Mouse (Mus musculus) WW6 (cell line): Measurements from ENCODE around the gene Crygb.
"Not testable (repeated sequence)": the region's sequence is repeated elsewhere in the genome, so short reads cannot be mapped to it uniquely, and the experiment has no call there.

Source experiments
- DNase-seq: peaks from one replicate; pipeline ENCODE4 v3.0.0-alpha.2; 2013; ENCODE audit warnings: low read depth, low spot score

Crygb gene

GRCm38 (mm10) chr1:65073589-65073988, 8.5 kb downstream of the Crygb start, which contains the start of gene Crygc:
Gene Crygc, minus strand, starts transcription at chr1:65073689.
- DNase-seq: no peak

GRCm38 (mm10) chr1:65067842-65068241, 14.2 kb downstream of the Crygb start:
- DNase-seq: no peak

- DNase-seq: no peak
Measured at GRCm38 (mm10) chr1:65064201-65064600, 17.9 kb downstream of the Crygb start.

DNA sequence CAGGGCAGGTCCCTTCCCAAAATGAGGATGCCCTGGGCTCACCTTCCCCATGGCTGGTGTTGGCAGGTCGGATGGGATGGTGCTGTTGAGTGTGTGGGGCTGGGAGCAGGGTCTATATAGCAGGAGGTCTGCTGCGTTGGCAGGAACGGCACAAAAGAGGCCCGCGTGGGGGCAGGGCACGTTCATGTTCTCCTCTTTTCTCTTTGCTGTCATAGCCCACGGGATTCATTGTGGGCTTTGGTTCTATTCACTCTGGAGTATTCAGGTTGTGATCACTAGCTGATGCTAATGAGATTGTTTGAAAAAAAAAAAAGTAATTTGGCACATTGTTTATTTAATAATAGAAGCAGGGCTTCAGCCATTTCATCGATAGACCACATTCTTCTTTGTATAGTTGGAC, 18.7 kb downstream of the Crygb start, which contains the start of gene Crygd:
Crygd (minus strand) TSS at position 101 of the 400 bp plus-strand sequence.
- no peak for DNase-seq

- no peak for DNase-seq
Measured at GRCm38 (mm10) chr1:65052140-65052539, 29.9 kb downstream of the Crygb start.

GRCm38 (mm10) chr1:65051696-65052095, 30.4 kb downstream of the Crygb start:
- DNase-seq: no peak

- DNase-seq: not testable (repeated sequence)
Measured at GRCm38 (mm10) chr1:65050952-65051351, 31.1 kb downstream of the Crygb start, which contains the start of gene Cryge. Gene Cryge, minus strand, starts transcription at chr1:65051149.

DNA sequence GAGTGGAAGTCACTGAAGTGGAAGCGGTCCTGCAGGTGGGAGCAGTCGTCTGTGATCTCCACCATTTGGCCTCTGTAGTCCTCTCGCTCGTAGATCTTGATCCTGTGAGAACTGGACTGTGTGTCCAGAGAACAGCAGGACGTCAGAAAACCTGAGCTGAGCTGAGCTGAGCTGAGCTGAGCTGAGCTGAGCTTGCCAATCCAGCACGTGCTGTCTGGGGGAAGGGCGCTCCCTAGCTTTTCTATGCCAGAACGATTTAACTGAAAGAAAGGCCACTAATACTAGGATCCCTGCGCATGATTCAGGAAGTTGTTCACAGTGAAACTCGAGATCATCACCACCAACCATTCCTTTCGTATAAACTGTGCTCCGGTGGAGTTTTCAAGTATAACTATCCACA, 33.3 kb downstream of the Crygb start:
- no peak for DNase-seq

DNA sequence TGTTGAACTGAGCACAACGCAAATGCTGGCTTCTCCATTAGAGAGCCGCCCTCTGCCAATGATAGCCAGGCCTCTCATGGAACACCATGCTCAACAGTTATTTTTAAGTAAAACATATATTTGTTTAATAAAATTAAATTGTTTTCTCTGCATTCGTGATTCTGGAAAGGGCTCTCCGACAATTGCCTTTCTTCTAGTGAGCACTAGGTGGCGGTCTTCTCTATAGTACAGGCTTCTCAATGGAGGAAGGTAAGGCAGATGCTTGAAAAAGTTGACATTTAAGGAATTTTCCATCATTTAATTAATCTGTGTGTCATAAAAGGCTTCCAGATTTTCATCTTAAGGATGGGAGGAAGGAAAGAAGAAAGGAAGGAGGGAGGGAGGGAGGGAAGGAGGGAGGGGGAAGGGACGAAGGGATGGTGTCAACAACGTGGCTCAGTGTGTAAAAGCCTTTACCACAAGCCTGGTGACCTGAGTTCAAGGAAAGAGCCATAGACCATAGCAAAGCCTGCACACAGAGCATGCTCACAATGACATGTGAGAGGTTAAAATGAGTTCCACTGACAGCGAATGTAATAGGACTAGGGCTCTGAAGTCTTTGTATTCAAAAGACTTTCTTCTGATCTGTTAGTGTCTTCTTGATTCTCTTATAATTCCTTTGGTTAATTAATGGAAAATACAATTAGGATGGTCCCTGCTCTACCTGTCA, 35.5 kb downstream of the Crygb start:
- no peak for DNase-seq

DNA sequence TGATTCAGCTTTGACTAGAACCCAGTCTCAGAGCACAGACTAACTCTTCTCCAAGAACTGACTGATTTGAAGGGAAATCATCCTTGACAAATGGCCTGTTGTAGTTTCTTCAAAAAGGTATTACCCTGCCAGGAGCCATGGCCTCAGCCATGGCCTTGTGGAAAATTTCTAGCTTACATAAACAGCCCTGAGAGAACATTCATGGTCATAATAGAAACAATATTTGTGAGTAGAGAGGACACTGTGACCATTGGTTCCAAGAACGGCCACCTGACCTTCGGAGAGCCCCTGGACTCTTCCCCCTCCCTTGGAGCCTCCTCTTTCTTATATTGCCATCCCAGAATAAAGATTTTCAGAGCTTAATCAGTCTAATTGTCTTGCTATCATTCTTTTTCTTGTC, 38.7 kb downstream of the Crygb start:
- no peak for DNase-seq

- no peak for DNase-seq
Measured at GRCm38 (mm10) chr1:65041837-65042236, 40.3 kb downstream of the Crygb start.

- DNase-seq: no peak
Measured at GRCm38 (mm10) chr1:65040806-65041205, 41.3 kb downstream of the Crygb start.

DNA sequence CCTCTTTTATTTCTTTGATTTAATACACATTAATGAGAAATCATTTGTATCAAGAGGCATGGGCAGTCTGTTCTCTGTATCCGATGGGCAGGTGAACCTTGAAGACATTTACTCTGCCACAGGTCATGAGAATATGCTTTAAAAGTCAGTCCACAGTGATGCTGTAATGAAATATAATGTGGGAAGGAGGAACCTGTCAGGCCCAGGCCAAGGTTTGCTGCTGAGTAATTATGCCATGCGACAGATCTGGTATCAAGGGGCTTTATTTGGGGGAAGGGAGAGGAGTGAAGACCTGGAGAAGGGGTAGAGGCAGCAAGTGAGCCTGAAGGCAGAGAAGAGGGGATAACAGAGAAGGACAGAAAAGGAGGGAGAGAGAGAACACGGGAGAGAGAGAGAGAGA, 42.4 kb downstream of the Crygb start:
- no peak for DNase-seq

GRCm38 (mm10) chr1:65037542-65037941, 44.5 kb downstream of the Crygb start:
- no peak for DNase-seq

DNA sequence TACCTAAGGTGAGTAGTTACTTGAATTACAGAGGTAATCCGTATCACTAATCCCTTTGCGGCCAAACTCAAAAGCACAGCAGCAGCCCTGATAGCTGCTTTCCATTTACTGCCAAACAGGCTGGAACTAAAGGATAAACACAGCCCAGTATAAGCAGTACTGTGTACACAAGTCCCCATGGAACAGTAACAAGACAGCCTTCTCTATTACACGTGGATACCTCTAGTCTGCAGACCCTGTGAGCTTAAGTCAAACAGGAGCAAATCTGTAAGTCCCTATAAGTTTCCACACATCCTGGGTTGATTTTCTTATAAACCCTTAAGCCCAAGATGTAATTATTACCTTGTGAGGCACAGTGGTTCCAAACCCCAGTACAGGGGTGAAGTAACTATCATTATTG, 46.6 kb downstream of the Crygb start:
- DNase-seq: no peak

GRCm38 (mm10) chr1:65032641-65033040, 49.4 kb downstream of the Crygb start, which contains the start of gene Akr1cl:
Gene Akr1cl, minus strand, starts transcription at chr1:65032759.
- no peak for DNase-seq
